ENCODE assay signal across 25 mouse cellular contexts in the genomic region with DNA sequence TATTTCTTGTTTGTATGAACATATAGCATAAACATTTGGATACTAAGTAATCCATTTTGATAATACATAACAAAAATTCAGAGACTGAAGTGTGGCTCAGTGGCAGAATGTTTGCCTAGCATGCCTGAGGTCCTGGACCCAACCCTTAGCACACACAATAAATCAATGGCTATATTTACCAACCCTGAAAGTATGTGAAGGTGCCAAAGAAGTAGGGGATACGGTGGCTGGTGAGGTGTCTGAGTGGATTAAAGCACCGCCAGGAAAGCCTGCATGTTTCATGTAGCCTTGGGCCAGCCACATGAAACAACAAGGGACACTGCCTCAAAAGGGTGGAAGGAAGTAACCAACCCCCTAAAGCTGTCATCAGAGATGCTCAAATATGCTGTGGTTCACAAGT.
DNase-seq lines count a peak whose midpoint lies in the region; ATAC-seq and TF ChIP-seq lines count a peak whose summit lies in the region.
"Had no signal": no experiment of that assay in that cellular context is flagged by ENCODE, and none has a peak within 500 bp of the region (broad histone marks: within the 10 kb centered on the region; RNA-seq: fewer than 3 reads in every experiment).

No protein-coding gene starts in this region.

- no peak for TF ChIP-seq EP300 in lung, postnatal 0 days (IDR thresholded peaks at IDR 0.05)
- no peak for TF ChIP-seq EP300 in stomach, postnatal 0 days (optimal IDR thresholded peaks at IDR 0.05)

- H3K4me2 ChIP-seq in liver, embryonic 12.5 days: no peak overlapping the region
- H3K4me2 ChIP-seq in lung, postnatal 0 days (replicated peaks; ENCODE audit: low read depth, low read length): no peak overlapping the region
- no peak overlapping the region for H3K4me2 ChIP-seq in stomach, embryonic 14.5 days (replicated peaks; ENCODE audit: low read depth, low read length)
- H3K4me2 ChIP-seq in stomach, postnatal 0 days (replicated peaks; ENCODE audit: low read depth): no peak overlapping the region
- no peak overlapping the region for H3K4me2 ChIP-seq in forebrain, embryonic 14.5 days (ENCODE audit: low read length)
- H3K4me2 ChIP-seq: embryonic facial prominence, embryonic 12.5 days; embryonic facial prominence, embryonic 15.5 days; forebrain, embryonic 15.5 days; heart, embryonic 12.5 days; heart, embryonic 15.5 days; hindbrain, embryonic 14.5 days had no signal

- no peaks in the 10 kb centered on the region for H3K9me3 ChIP-seq in liver, embryonic 12.5 days (replicated peaks)
- H3K9me3 ChIP-seq in lung, postnatal 0 days (ENCODE audit: low read length): no peaks in the 10 kb centered on the region
- peaks cover 3% of the 10 kb centered on the region; the same call in 1 of the 2 replicates for H3K9me3 ChIP-seq in stomach, embryonic 14.5 days (ENCODE audit: control insufficient read depth, low read depth, low read length)
- H3K9me3 ChIP-seq in stomach, postnatal 0 days (ENCODE audit: control insufficient read depth, low read length): no peaks in the 10 kb centered on the region
- H3K9me3 ChIP-seq in forebrain, embryonic 14.5 days (replicated peaks; ENCODE audit: control insufficient read depth, low read length): no peaks in the 10 kb centered on the region
- no peaks in the 10 kb centered on the region for H3K9me3 ChIP-seq in hindbrain, embryonic 10.5 days
- H3K9me3 ChIP-seq: embryonic facial prominence, embryonic 12.5 days; embryonic facial prominence, embryonic 15.5 days; forebrain, embryonic 15.5 days; heart, embryonic 12.5 days; heart, embryonic 15.5 days had no signal

- H3K27ac ChIP-seq in liver, adult 2 months (replicated peaks; ENCODE audit: insufficient read depth, low read depth, low read length): no peak overlapping the region
- H3K27ac ChIP-seq in liver, embryonic 12.5 days: no peak overlapping the region
- H3K27ac ChIP-seq in lung, postnatal 0 days (ENCODE audit: low read length): no peak overlapping the region
- H3K27ac ChIP-seq in stomach, embryonic 14.5 days (ENCODE audit: low read length): no peak overlapping the region
- no peak overlapping the region for H3K27ac ChIP-seq in stomach, postnatal 0 days (replicated peaks)
- no peak overlapping the region for H3K27ac ChIP-seq in forebrain, embryonic 14.5 days (ENCODE audit: low read depth, low read length)
- no peak overlapping the region for H3K27ac ChIP-seq in hindbrain, embryonic 10.5 days
- H3K27ac ChIP-seq: embryonic facial prominence, embryonic 12.5 days; embryonic facial prominence, embryonic 15.5 days; forebrain, embryonic 15.5 days; heart, embryonic 15.5 days; hindbrain, embryonic 14.5 days had no signal

- H3K36me3 ChIP-seq in liver, adult 2 months (ENCODE audit: control insufficient read depth, insufficient read depth, low read length): no peaks in the 10 kb centered on the region
- H3K36me3 ChIP-seq in liver, embryonic 12.5 days: no peaks in the 10 kb centered on the region
- H3K36me3 ChIP-seq in lung, postnatal 0 days (ENCODE audit: insufficient read depth, low read length): no peaks in the 10 kb centered on the region
- H3K36me3 ChIP-seq in stomach, embryonic 14.5 days (ENCODE audit: control insufficient read depth, insufficient read depth, low read length): no peaks in the 10 kb centered on the region
- H3K36me3 ChIP-seq in stomach, postnatal 0 days (ENCODE audit: control insufficient read depth, insufficient read depth, low read length): no peaks in the 10 kb centered on the region
- no peaks in the 10 kb centered on the region for H3K36me3 ChIP-seq in forebrain, embryonic 14.5 days (ENCODE audit: control insufficient read depth, insufficient read depth, low read length)
- no peaks in the 10 kb centered on the region for H3K36me3 ChIP-seq in hindbrain, embryonic 10.5 days
- H3K36me3 ChIP-seq: embryonic facial prominence, embryonic 12.5 days; embryonic facial prominence, embryonic 15.5 days; forebrain, embryonic 15.5 days; heart, embryonic 12.5 days; heart, embryonic 15.5 days had no signal

- H3K9ac ChIP-seq in liver, adult 2 months (ENCODE audit: low read depth, low read length): no peak overlapping the region
- no peak overlapping the region for H3K9ac ChIP-seq in liver, embryonic 12.5 days
- no peak overlapping the region for H3K9ac ChIP-seq in lung, postnatal 0 days (replicated peaks; ENCODE audit: low read depth)
- H3K9ac ChIP-seq in stomach, embryonic 14.5 days (replicated peaks; ENCODE audit: low read depth, low read length): no peak overlapping the region
- no peak overlapping the region for H3K9ac ChIP-seq in stomach, postnatal 0 days (ENCODE audit: low read length)
- H3K9ac ChIP-seq in forebrain, embryonic 14.5 days (ENCODE audit: low read length): no peak overlapping the region
- H3K9ac ChIP-seq: embryonic facial prominence, embryonic 12.5 days; embryonic facial prominence, embryonic 15.5 days; forebrain, embryonic 15.5 days; heart, embryonic 12.5 days; heart, embryonic 15.5 days; hindbrain, embryonic 14.5 days had no signal

- TF ChIP-seq CTCF in liver, adult 2 months (IDR thresholded peaks at IDR 0.05; ENCODE audit: low read depth, low read length): no peak
- TF ChIP-seq CTCF in lung, postnatal 0 days (IDR thresholded peaks at IDR 0.05): no peak
- no peak for TF ChIP-seq CTCF in lung, adult 2 months (IDR thresholded peaks at IDR 0.05; ENCODE audit: insufficient read depth, low read length)
- no peak for TF ChIP-seq CTCF in stomach, postnatal 0 days (IDR thresholded peaks at IDR 0.05; ENCODE audit: low read depth)

- ATAC-seq in liver, embryonic 12.5 days: no peak
- peak; percentile 32; the same call in 1 of the 2 replicates for ATAC-seq in lung, postnatal 0 days
- ATAC-seq in stomach, embryonic 14.5 days (ENCODE audit: insufficient number of reproducible peaks, insufficient read depth, low FRiP score, low read depth): peak; percentile 92
- peak; percentile 98 for ATAC-seq in stomach, postnatal 0 days (ENCODE audit: low FRiP score, low TSS enrichment)
- ATAC-seq in forebrain, embryonic 14.5 days: no peak
- ATAC-seq: CD4-positive, CD25-positive, alpha-beta regulatory T cell, adult 4 months; forebrain, embryonic 15.5 days had no signal

- peaks cover 6% of the 10 kb centered on the region for H3K4me1 ChIP-seq in liver, adult 2 months (ENCODE audit: control insufficient read depth, insufficient read depth, low read length)
- H3K4me1 ChIP-seq in liver, embryonic 12.5 days: no peaks in the 10 kb centered on the region
- no peaks in the 10 kb centered on the region for H3K4me1 ChIP-seq in lung, postnatal 0 days (ENCODE audit: insufficient read depth, low read depth, low read length)
- no peaks in the 10 kb centered on the region for H3K4me1 ChIP-seq in lung, adult 2 months (ENCODE audit: control insufficient read depth, insufficient read depth, low read length)
- H3K4me1 ChIP-seq in stomach, embryonic 14.5 days (ENCODE audit: control insufficient read depth, insufficient read depth, low read length): peaks cover 11% of the 10 kb centered on the region; the same call in 1 of the 2 replicates
- no peaks in the 10 kb centered on the region for H3K4me1 ChIP-seq in stomach, postnatal 0 days (replicated peaks; ENCODE audit: control insufficient read depth, insufficient read depth)
- H3K4me1 ChIP-seq in forebrain, embryonic 14.5 days (ENCODE audit: control insufficient read depth, insufficient read depth, low read length): no peaks in the 10 kb centered on the region
- no peaks in the 10 kb centered on the region for H3K4me1 ChIP-seq in hindbrain, embryonic 10.5 days (replicated peaks)
- H3K4me1 ChIP-seq: embryonic facial prominence, embryonic 12.5 days; embryonic facial prominence, embryonic 15.5 days; forebrain, embryonic 15.5 days; heart, embryonic 12.5 days; heart, embryonic 15.5 days had no signal

- no peak for TF ChIP-seq POLR2A in liver, adult 2 months (IDR thresholded peaks at IDR 0.05; ENCODE audit: extremely low read depth, insufficient read depth, low read length)
- no peak for TF ChIP-seq POLR2A in lung, adult 2 months (IDR thresholded peaks at IDR 0.05; ENCODE audit: borderline replicate concordance, extremely low read depth, low read depth, low read length)

- WGBS in liver, adult 2 months: 11% methylated on average over 2 of the region's 2 CpGs
- 71% methylated on average over 2 of the region's 2 CpGs for WGBS in liver, embryonic 12.5 days (ENCODE audit: insufficient replicate concordance)
- 44% methylated on average over 2 of the region's 2 CpGs for WGBS in lung, postnatal 0 days
- 55% methylated on average over 2 of the region's 2 CpGs for WGBS in lung, adult 2 months
- 60% methylated on average over 2 of the region's 2 CpGs for WGBS in stomach, embryonic 14.5 days
- 40% methylated on average over 2 of the region's 2 CpGs for WGBS in stomach, postnatal 0 days
- 83% methylated on average over 2 of the region's 2 CpGs for WGBS in forebrain, embryonic 14.5 days
- 96% methylated on average over 2 of the region's 2 CpGs for WGBS in hindbrain, embryonic 10.5 days

- H3K4me3 ChIP-seq in liver, adult 2 months (ENCODE audit: insufficient read depth, low read depth, low read length): no peak overlapping the region
- H3K4me3 ChIP-seq in liver, embryonic 12.5 days: no peak overlapping the region
- no peak overlapping the region for H3K4me3 ChIP-seq in lung, postnatal 0 days (ENCODE audit: low read depth, low read length)
- H3K4me3 ChIP-seq in lung, adult 2 months (replicated peaks; ENCODE audit: extremely low read depth, low read depth, low read length): no peak overlapping the region
- no peak overlapping the region for H3K4me3 ChIP-seq in stomach, embryonic 14.5 days (ENCODE audit: low read depth, low read length)
- no peak overlapping the region for H3K4me3 ChIP-seq in stomach, postnatal 0 days (ENCODE audit: low read depth, low read length)
- H3K4me3 ChIP-seq in forebrain, embryonic 14.5 days (ENCODE audit: low read depth, low read length): no peak overlapping the region
- H3K4me3 ChIP-seq in hindbrain, embryonic 10.5 days: no peak overlapping the region
- H3K4me3 ChIP-seq: embryonic facial prominence, embryonic 12.5 days; embryonic facial prominence, embryonic 15.5 days; forebrain, embryonic 15.5 days; heart, embryonic 12.5 days; heart, embryonic 15.5 days had no signal

- no peaks in the 10 kb centered on the region for H3K79me2 ChIP-seq in liver, adult 2 months (ENCODE audit: control insufficient read depth, insufficient read depth, low read length)

- no peaks in the 10 kb centered on the region for H3K27me3 ChIP-seq in liver, adult 2 months (ENCODE audit: control insufficient read depth, insufficient read depth, low read length)
- H3K27me3 ChIP-seq in liver, embryonic 12.5 days (replicated peaks): no peaks in the 10 kb centered on the region
- H3K27me3 ChIP-seq in lung, postnatal 0 days (replicated peaks; ENCODE audit: insufficient read depth, low read length): no peaks in the 10 kb centered on the region
- H3K27me3 ChIP-seq in stomach, embryonic 14.5 days (ENCODE audit: control insufficient read depth, insufficient read depth, low read length): no peaks in the 10 kb centered on the region
- no peaks in the 10 kb centered on the region; the same call in 1 of the 2 replicates for H3K27me3 ChIP-seq in stomach, postnatal 0 days (ENCODE audit: control insufficient read depth, insufficient read depth, low read length)
- H3K27me3 ChIP-seq in forebrain, embryonic 14.5 days (replicated peaks; ENCODE audit: control insufficient read depth, insufficient read depth, low read length): no peaks in the 10 kb centered on the region
- H3K27me3 ChIP-seq in hindbrain, embryonic 10.5 days (ENCODE audit: insufficient read depth, poor library complexity, severe bottlenecking): no peaks in the 10 kb centered on the region
- H3K27me3 ChIP-seq: embryonic facial prominence, embryonic 12.5 days; embryonic facial prominence, embryonic 15.5 days; forebrain, embryonic 15.5 days; heart, embryonic 12.5 days; heart, embryonic 15.5 days had no signal

- peak; percentile 78 for DNase-seq in liver, adult 2 months (ENCODE audit: extremely low read depth, low read depth, low spot score)
- DNase-seq in lung, postnatal 0 days (ENCODE audit: low spot score): peak; percentile 36
- no peak for DNase-seq in lung, adult 2 months
- peak; percentile 72 for DNase-seq in stomach, postnatal 0 days (ENCODE audit: low spot score)
- no peak for DNase-seq in forebrain, embryonic 14.5 days (ENCODE audit: low spot score)
- DNase-seq in hindbrain, embryonic 10.5 days (ENCODE audit: low spot score): no peak
- DNase-seq: adrenal gland, adult 2 months; adrenal gland, postnatal 14 days; cerebellum, adult 11 months; cerebellum, adult 2 months; cerebellum, adult 9-11 months; cerebellum, postnatal 25 days; gastrocnemius, postnatal 25 days; heart, adult 18-20 months; heart, postnatal 10 days; heart, postnatal 36 days had no signal

Comparison
In these comparisons a context has a peak if more than half of its experiments do, and no peak if none do; other contexts are left out.
1. DNase-seq: peak in liver, adult 2 months (single experiment), lung, postnatal 0 days (single experiment) and stomach, postnatal 0 days (single experiment); none in lung, adult 2 months (single experiment), forebrain, embryonic 14.5 days (single experiment) and hindbrain, embryonic 10.5 days (single experiment).
2. ATAC-seq: peak in lung, postnatal 0 days (single experiment), stomach, embryonic 14.5 days (single experiment) and stomach, postnatal 0 days (single experiment); none in liver, embryonic 12.5 days (single experiment) and forebrain, embryonic 14.5 days (single experiment).